Mouse (Mus musculus) right cerebral cortex, postnatal 25 days (tissue): ENCODE data around the gene Retreg1.

Source experiments
- DNase-seq: peaks from one replicate; pipeline ENCODE4 v3.0.0; 2022

Retreg1 gene

DNA sequence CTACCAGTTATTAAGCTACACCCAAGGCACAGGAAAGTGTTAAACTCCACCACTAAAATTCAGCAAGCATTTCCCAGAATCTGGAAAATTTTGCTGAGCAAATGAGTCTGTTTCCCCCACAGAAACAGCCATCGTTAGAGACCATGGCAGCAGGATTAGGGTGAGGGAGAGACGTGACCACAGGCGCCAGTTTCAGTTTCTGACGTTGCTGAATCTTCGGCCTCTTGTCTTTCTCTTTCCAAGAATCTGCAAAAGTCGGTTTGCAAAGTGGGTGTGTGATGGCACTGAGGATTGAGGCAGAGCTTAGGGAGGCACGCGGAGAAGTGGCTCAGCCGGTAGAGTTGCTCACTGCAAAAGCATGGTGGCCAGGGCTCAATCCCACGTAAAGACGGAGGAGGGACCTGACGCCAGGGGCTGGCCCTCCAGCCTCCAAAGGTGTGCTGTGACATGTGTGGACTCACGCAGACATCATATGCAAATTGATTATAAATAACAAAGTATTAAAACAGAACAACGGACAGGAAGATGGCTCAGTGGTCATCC, 41.5 kb downstream of the Retreg1 start:
- DNase-seq: no peak

DNA sequence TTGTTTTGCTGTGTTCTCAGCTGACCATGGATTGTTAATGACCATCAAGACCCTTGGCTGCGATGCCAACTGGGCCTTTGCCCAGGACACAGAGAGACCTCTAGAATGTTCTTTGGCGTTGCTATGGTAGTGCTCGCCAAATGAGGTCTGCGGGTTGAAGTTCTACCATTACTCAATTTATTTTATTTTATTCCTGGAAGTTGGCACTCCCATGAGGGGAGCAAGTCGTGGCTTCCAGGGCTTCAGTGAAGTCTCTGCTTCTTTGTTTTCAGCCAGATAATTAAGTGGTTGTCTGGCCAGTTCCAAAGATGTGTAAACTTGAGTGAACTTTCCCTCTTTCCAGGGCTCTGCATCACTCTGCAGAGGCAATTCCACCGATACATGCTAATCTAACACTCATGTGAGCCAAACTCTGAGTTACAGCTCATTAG, 43.6 kb downstream of the Retreg1 start:
- no peak for DNase-seq

DNA sequence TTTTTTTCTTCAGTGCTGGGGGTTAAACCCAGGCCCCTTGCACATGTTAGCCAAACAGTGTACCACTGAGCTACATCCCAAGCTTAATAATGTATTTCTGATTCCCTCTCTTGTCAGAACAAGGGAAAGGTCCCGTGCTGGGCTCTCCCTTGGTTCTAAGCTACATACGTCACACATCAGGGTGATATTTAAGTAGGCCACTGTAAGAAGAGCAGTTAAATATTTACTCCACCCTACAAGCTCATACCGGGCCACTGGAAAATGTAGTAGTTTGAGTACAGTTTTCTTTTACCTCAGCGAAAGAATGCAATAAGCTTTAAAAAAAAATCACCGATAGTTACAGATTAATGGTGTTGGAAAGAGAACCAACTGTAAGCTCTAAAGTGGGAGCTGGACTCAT, 46.9 kb downstream of the Retreg1 start:
- no peak for DNase-seq

DNA sequence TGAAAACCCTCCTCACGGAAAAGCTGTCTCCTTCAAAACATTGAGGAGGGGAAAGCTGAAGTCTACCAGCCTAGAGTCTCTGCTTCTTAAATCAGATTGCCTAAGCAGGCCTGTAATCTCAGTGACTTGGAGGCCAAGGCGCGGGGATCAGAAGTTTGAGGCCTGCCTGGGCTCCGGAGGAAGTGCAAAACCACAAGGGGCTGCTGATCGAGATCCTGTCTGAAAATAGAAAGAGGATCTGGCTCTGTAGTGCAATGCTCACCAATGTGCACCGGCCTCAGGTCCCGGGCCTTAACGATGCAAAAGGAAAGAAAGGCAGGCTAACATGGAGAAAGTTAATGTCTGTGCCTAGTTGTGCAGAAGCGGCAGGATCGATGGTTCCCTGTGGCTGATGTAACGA, 48.6 kb downstream of the Retreg1 start:
- no peak for DNase-seq

DNA sequence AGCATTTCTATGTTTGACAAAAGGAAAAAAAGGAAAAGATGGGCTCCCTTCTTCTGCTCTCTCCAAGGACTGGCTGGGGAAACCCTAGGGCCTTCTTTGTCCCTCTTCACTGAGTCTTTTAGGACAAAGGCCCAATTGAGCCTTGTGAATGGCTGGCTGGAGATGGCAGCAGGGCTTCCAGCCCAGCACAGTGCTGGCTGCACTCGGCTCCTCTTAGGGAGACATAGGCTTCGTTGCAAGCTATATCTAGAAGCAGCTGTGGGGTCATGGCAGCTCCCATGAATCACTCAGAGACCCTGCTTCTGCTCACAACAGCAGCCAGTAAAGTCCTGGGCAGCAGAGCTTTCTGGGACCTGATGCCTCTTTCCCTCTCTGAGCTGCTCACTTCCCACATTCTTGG, 50.3 kb downstream of the Retreg1 start:
- no peak for DNase-seq

DNA sequence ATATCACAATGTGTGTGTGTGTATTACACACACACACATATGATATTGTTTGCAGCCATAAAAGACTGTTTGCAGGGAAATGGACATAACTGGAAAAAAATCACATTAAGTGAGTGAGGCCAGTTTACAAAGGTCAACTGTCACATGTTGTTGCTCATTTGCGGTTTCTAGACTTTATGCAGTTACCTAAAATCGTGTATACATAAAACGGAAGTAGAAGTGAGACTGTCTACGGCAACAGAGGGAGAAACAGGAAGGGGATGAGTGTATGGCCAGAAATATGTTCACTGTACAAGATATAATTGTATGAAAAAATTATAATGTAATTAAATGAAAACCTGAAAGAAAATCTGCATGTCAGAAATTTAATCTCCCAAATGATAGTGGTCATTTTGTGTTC, 53.8 kb downstream of the Retreg1 start:
- no peak for DNase-seq

DNA sequence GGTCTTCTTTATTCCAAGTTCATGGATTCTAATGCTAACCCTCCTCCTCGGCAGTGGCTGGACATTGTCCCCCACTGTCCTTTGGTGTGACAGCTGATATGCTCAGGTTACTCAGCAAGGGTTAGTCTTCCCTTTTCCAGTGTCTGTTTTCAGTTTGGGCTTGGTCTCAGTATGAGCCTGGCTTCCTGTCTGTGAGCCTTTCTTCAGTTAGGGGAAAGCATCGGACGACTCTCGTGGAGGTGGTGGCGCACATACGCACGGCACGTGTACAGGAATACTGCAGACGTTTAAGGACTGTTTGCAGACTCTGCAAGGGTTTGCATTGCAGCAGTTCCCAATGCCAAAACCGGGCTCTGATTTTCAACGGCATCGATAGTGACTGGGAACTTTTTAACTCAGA, 54.6 kb downstream of the Retreg1 start:
- no peak for DNase-seq

DNA sequence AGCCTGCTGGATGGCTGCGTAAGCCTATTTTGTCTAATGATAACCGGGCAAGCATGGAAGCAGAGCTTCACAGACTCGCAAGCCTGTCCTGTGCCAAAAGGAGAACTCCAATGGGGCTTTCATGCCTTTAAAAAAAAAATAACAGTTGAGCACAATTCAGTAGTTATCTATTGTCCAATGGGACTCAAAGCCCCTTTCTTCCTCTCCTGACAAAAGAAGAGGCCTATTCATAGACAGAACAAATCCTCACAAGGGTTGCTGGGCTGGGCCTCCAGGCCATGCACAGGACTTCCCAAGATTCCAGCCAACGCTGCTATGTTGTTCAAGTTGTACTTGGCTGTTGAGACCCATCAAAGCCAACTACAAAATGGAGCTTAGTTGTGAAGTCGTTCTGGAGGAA, 56.0 kb downstream of the Retreg1 start:
- no peak for DNase-seq

DNA sequence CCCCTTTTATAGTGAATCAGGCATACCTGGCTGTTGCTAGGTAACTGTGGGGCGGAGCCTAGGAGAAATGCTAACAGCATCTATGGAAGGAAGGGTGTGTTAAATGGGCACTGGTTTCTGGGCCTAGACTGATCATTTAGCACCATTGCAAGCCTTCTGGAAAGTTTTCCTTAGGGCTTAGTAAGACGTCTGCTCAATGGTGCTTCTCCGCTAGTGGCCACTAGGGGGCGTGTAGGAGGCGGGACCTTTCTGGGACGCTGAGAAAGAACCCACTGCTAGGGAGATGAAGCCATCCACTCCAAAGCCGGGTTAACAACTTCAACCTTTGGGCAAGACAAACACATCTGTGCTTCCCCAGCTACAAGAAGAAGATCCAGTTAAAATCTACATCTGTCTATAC, 57.6 kb downstream of the Retreg1 start:
- peak; percentile 38 for DNase-seq

DNA sequence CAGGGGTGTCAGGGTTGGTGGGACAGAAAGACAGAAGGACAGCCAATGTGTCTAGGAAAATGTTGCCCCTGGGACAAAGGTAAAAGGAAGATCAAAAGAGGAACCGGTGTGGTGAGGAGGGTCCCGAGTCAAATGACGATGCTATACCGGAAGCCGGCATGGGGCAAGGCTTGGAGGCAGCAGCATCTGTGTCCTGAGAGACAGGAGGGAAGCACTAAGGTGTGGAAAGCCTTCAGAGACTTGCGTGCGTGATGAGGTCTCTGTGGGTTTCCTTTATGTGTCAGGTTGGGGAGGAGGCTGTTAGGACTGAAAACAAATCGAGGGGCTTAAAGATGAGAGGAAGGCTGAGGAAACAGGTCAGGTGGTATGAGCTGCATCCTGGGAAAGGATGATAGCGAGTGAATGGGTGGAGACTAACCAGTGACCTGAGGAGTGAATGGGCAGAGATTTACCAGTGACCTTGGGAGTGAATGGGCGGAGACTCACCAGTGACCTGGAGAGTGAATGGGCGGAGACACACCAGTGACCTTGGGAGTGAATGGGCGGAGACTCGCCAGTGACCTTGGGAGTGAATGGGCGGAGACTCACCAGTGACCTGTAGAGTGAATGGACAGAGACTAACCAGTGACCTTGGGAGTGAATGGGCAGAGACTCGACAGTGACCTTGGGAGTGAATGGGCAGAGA, 60.1 kb downstream of the Retreg1 start:
- no peak for DNase-seq

DNA sequence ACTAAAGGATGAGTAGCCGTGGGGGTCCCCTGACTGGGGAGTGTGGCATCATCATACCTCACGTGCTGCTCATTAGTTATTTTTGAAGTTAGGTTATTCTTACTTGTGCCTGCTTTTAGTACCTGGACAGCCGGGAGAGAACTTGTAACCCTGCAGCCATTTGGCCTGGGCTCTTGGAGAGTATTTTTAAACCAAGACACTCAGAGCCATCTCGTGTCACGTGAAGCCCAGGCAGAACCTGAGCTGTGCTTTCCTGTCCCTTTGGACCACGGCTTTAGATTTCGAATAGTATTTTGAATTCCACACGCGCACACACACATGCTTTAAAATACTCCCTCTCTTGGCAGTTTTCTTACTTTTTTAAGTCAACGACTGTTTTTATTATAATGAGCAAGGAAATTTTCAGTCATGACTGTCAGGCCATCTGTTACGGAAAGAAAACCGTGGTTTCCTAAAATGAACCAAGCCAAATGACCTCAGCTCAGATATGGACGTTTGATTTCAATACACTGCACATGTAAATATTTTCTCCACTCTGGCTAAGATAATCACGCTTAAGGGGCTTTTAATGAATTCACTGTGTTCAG, 61.5 kb downstream of the Retreg1 start:
- DNase-seq: no peak

DNA sequence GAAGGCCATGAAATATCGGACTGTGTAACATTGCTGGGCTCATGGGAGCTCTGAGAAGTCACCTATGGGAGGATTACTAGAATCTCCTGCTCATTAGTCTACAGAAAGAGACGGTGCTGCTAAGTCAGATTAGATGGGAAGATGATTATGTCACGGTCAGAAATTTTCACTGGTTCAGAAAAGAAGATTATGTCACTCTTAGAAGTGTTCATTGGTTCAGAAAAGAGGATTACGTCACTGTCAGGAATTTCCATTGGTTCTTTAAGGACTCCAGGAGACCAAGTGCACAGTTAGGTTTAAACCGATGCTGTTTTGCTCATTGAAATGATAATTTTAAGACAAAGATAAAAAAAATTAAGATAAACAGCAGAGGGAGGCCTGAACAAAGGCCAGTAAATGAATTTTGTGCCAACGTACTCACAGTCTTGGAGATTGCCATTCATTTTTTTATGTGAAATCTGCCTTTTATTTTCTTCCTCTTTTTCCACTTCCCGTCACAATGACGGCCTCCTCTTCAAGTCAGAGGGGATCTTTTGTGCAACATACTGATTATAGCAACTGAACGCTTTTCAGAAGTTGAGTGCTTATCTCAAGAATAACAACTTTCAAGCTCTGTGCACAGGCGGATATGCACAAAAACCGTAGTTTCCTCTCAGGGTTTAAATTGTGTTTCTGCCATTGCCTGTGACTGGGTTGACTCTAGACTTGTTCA, 67.0 kb downstream of the Retreg1 start:
- no peak for DNase-seq

DNA sequence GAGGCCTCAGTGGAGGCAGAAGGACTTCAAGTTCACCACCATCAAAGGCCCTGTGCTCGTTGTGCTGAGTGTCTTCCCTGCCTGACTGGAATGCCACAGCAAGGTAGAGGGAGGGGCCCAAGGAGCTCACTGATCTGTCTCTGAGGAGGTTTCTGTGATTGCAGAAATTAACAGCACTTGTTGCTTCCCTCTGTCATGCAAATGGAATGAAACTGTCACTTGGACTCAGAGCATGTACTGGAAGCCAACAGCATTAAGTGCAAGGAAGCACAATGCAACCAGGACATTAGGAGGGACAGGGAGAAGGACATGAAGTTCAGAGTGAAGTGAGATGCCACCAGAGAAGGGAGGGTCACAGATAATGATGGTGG, 67.5 kb downstream of the Retreg1 start:
- DNase-seq: no peak

DNA sequence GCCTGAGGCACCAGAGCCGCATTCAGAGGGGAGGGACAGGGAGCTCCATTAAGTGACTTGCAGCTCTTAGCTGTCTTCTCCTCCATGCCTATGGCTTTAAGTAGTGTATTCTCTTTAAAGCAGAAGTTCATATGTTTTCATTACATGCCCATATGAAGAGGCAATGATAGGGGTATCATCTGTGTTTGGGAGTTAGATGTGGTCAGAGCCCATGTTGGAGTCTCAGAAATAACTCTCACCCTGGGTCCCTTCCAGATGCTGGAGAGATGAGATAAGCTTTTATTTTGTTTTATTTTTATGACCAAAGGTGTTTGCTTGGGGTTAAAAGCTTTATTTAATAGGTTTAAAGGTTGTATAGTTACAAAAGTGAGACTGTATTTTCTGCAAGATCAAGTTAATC, 67.9 kb downstream of the Retreg1 start:
- DNase-seq: no peak

DNA sequence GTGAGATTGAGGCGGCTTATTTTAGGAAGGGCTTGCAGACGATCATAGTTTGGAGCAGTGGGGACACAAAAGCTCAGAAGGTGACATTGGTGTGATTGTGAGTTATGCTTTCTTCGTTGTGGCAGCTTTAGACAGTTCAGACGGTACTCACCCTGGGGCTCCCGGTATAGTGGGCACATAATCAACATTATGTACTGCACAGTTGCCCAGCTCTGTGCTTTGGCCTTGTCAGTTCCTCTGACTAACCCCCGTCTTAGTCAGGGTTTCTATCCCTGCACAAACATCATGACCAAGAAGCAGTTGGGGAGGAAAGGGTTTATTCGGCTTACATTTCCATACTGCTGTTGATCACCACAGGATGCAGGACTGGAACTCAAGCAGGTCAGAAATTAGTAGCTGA, 69.9 kb downstream of the Retreg1 start:
- no peak for DNase-seq

DNA sequence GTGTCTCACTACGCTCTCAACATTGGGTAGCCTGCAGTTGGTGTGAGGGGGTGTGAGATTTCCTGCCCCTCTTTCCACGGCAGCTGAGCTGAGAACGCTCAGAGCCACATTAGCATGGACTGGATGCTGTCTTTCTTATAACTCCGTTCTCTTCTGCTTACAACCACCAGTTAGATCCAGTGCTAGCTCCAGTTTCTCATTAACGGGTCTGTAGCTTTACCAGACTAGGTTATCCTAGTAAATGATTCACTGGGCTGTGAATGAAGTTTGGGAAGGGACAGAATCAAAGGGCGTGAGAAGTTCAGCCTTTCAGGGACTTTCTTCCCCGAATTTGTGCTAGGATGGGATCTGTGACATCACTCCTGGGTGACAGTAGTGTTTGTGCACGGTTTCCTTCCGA, 70.7 kb downstream of the Retreg1 start:
- DNase-seq: no peak

DNA sequence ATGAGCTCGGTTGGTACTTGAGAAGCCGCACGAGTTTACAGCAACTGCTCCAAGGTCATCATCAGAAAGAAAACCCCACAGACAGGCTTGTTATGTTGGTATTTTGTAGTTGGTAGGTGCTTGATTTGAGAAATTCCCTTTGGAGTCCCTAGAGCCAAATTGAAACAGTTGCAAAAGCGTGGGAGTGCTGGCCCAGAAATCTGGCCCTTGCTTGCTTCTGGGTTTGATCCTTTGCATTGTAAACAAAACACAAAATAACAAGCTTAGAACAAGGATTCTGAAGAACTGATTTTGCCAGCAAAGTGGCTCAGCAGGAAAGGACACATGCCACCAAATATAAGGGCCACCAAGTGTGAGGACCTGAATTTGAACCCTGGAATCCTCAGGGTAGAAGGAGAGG, 71.2 kb downstream of the Retreg1 start:
- DNase-seq: no peak

DNA sequence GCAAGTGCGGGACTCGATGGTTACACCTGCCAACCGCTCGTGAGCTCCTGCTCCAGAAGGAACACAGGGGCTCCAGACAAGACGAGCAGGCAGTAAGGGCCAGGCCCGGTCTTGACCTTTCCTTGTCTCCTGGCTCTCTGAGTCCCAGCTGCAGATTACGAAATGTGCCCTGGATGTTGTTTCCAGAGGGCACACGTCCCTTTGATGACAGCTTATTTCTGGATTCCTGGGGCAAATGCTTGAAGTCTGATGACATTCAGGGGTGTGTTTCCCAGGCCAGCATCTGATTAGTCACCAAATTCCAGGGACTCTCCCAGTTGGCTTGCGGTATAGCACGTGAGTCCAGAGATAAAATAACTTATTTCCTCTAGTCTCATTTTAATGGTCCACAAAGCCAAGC, 72.0 kb downstream of the Retreg1 start:
- no peak for DNase-seq

DNA sequence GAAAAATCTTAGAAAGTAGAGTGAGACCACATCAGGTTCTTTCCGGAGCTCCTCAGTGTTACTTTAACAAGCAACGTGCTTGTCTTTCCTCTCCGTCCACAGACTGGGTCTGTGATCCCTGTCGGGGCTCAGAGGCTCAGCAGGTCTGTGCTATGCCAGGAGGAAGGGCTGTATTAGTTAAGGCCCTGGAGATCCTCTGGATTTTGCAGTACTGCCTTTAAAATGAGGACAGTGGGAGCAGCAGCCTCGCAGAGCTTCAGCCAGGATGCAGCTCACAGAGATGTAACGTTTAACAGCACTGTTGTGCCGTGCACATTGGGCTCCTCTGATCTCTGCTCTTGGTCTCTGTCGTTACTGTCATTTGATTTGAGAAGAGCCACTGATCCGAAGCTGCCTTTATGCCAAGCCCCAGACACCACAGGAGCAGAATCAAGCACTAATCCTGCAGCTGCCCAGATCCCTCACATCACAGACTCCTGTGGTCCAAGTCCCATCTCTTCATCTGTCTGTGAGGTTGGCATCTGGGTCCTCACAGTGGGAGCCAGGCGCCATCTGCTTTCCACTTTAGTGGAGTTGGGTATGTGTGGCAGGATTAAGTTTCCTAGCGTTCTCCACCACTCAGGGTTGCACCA, 72.7 kb downstream of the Retreg1 start:
- no peak for DNase-seq

DNA sequence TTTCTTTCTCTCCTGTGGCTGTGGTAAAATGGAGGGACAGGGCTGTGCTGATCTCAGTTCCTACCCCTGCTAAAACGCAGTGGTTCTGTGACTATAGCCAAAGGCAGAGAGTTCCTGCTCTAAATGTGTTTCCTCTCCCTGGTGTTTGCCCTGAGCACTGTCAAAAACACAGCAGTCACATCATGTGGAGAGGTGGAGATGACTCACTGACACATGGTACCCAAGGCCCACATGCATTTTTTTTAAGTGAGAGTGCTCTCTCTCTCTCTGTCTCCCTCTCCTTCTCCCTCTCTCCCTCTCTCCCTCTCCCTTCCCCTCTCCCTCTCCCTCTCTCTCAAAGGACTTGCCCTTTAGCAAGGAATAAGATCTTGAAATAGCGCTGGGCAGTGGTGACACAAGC, 73.3 kb downstream of the Retreg1 start:
- no peak for DNase-seq

DNA sequence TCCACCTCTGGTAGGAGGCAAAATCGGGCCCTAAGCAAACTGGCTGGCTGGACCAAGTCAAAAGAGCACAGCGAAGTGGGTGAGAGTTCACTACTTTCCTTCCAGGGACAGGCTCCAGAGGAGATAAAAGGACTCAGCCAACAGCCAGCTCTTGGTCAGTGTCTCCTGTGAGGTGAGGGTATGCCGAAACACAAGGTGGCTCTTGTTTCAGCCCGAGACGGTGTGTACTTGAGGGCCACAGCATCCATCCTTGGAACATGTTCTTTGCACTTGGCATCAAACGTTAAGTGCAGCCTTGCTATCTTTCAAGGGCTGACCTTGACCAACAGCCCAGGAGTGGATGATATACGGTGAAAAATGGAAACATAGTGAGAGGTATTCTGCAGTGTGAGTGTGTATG, 75.7 kb downstream of the Retreg1 start:
- DNase-seq: no peak

DNA sequence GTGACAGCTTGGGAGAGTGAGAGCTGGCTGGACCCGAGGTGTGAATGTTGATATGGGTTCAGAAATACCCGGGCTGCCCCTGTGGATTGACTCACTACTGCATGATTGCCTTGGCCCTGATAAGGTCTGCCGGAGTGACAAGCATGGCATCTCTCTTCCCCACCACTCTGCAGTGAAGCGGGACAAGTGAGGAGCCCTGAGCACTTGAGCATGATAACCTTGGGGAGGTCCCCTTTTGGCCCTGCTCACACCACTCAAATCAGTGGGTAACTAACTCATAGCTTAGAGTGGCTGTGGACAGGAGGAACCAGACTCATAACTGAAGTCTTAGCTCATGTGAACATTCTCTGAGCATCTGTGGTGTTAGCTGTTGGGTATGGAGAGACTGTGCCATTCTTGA, 77.0 kb downstream of the Retreg1 start:
- DNase-seq: no peak

DNA sequence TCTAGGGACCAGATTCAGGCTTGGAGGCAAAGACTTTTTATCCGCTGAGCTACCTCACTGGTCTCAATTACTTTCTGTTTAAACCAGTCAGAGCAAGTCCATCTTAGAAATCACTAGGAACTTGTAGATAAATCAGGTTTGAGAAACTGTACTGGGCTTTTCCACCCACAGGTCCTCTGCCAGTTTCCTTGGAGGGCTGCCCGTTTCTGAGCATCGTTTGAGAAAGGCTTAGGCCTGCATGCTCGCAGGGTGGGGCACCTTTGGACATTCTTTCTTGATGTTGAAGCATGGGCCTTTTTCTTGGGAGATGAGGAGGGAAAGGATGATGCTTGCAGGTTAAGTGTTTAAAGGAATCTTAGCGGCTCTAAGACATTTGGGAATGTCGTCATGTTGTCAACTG, 77.9 kb downstream of the Retreg1 start:
- DNase-seq: no peak

DNA sequence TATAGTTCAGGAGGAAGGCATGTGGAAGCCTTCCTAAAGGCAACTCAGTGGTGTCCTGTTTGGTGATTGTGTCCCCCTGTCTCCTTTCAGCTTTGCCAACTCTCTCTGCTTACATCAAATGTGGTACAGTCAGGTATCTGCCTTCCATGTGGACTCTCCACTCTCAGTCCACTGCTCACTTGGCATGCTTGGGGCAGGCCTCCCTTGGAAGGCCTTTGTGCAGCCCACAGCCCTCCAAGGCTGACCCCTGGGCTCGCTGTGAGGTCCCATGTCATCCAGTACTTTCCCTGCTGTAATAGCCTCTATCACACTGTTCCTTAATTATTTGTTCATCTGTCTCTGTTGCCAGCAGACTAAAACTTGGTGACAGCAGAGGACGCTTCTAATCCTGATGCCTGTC, 79.0 kb downstream of the Retreg1 start:
- no peak for DNase-seq
